Mouse (Mus musculus) cerebellum, postnatal 4 days (tissue): ENCODE measurements around the gene Hnrnpul1.
A peak's percentile ranks its signal among the peaks of the same experiment; 100 is the strongest.
"Not testable (repeated sequence)": the region's sequence is repeated elsewhere in the genome, so short reads cannot be mapped to it uniquely, and the experiment has no call there.

Source experiments
- DNase-seq, 2 experiments: peaks; one replicate each; pipeline ENCODE4 v3.0.0; 2022; ENCODE audit warnings: low spot score in 2 of 2, mixed read lengths in 1 of 2

Hnrnpul1 gene

GRCm38 (mm10) chr7:25780753-25781152 is 26.2 kb upstream of the Hnrnpul1 start:
- DNase-seq: no peak

- no peak for DNase-seq
These were observed 25.5 kb upstream of the Hnrnpul1 start for GRCm38 (mm10) chr7:25780021-25780420.

GRCm38 (mm10) chr7:25768229-25768628 is 13.7 kb upstream of the Hnrnpul1 start:
- no peak for DNase-seq

GRCm38 (mm10) chr7:25766108-25766507 is 11.6 kb upstream of the Hnrnpul1 start:
- DNase-seq: no peak

GRCm38 (mm10) chr7:25764221-25764620 is 9.7 kb upstream of the Hnrnpul1 start:
- DNase-seq: no peak

GRCm38 (mm10) chr7:25763678-25764077 is 9.1 kb upstream of the Hnrnpul1 start:
- DNase-seq: no peak

GRCm38 (mm10) chr7:25761354-25761753 is 6.8 kb upstream of the Hnrnpul1 start:
- peak in 1 of 2 experiments; percentile 11 for DNase-seq

- DNase-seq: peak; percentile 80 to 90
These were observed 1.5 kb upstream of the Hnrnpul1 start for GRCm38 (mm10) chr7:25756011-25756410.

- DNase-seq: peak in 1 of 2 experiments; percentile 57
These were observed 894 bp upstream of the Hnrnpul1 start for GRCm38 (mm10) chr7:25755468-25755833.

- DNase-seq: no peak
These were observed 169 bp downstream of the Hnrnpul1 start for GRCm38 (mm10) chr7:25754439-25754737.

GRCm38 (mm10) chr7:25753643-25754438 is 716 bp downstream of the Hnrnpul1 start:
- peak; percentile 35 to 51 for DNase-seq

- no peak for DNase-seq
These were observed 1.5 kb downstream of the Hnrnpul1 start for GRCm38 (mm10) chr7:25753076-25753475.

- no peak for DNase-seq
These were observed 7.7 kb downstream of the Hnrnpul1 start for GRCm38 (mm10) chr7:25746844-25747243.

- no peak for DNase-seq
These were observed 16.3 kb downstream of the Hnrnpul1 start for GRCm38 (mm10) chr7:25738277-25738676.

- no peak for DNase-seq
These were observed 17.6 kb downstream of the Hnrnpul1 start for GRCm38 (mm10) chr7:25736920-25737319.

GRCm38 (mm10) chr7:25734991-25735390 is 19.6 kb downstream of the Hnrnpul1 start:
- no peak for DNase-seq

GRCm38 (mm10) chr7:25731294-25732055 is 23.1 kb downstream of the Hnrnpul1 start:
- DNase-seq: no peak

- no peak for DNase-seq
These were observed 24.7 kb downstream of the Hnrnpul1 start for GRCm38 (mm10) chr7:25729862-25730261.

GRCm38 (mm10) chr7:25729396-25729795 is 25.2 kb downstream of the Hnrnpul1 start:
- no peak for DNase-seq

GRCm38 (mm10) chr7:25727800-25728199 is 26.8 kb downstream of the Hnrnpul1 start:
- no peak for DNase-seq

GRCm38 (mm10) chr7:25725886-25726285 is 28.7 kb downstream of the Hnrnpul1 start:
- no peak for DNase-seq

GRCm38 (mm10) chr7:25721776-25722175 is 32.8 kb downstream of the Hnrnpul1 start:
- DNase-seq: not testable (repeated sequence)

- DNase-seq: no peak
These were observed 33.8 kb downstream of the Hnrnpul1 start for GRCm38 (mm10) chr7:25720760-25721159.
